Mouse (Mus musculus) heart, postnatal 14 days (tissue): ENCODE data around the gene Ifna16. TPM values are rescaled to one million over a fixed set of nuclear protein-coding genes. Genes with fewer than 3 reads are reported as not detected.
A peak's percentile ranks its signal among the peaks of the same experiment; 100 is the strongest.

Source experiments
- DNase-seq, 2 experiments: peaks; one replicate each; pipeline ENCODE4 v3.0.0; 2021 to 2022
- intact Hi-C: fragments of 180-260 bp; cut with DNase I; formaldehyde crosslinking; loops from one replicate; pipeline ENCODE4 v1.15.1; 2025
- total RNA-seq, 2 experiments: library from RNA; stranded (reverse); gene quantifications; 2 replicates each; pipeline ENCODE4 v1.2.3; 2021

Gene Ifna16
- total RNA-seq, 2 experiments from 2014 or later: not detected

DNA sequence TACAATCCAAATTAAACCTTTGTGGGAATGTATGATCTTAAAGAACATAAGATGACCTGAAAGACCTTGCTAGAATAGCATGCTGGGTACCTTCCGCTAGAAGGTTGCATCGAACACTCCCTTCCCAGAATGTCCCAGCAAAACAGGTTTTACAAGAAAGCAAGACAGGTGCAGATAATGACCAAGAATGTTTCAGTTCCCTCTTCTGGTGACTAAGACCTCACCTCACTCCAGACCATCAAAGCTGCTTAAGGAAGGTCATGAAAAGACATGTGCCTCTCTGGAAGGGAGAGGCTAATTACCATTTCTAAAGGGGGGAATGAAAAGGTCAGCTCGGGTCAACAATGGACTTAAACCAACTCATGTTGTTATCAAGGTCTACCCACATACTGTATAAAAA is 23.1 kb downstream of the Ifna16 start:
- intact Hi-C loops: no loop called here

DNA sequence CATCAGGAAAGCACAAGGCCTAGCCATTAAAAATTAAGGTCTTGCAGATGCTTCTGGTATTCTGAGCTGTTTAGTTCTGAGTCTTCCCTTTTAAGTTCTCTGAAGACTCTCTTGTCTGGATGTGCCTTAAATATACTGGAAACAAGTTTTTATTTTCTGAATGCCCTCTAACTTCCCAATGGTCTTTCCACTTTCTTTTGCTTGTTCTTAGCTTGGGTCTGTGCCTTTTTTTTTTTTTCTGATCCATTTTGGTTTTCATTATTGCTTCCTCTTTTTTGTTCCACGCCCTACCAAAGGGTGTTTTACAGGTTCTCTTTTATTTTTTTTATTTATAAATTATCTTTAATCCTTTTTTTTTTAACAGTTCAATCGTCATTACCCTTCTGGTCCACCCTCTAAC is 32.4 kb downstream of the Ifna16 start, which contains the start of gene Ifna13:
Gene Ifna13, minus strand, starts transcription at position 101 of the 400 bp plus-strand sequence.
- intact Hi-C loops: no loop called here

More for the DNA sequence above, 23.1 kb downstream of the Ifna16 start:
- DNase-seq: no peak

DNA sequence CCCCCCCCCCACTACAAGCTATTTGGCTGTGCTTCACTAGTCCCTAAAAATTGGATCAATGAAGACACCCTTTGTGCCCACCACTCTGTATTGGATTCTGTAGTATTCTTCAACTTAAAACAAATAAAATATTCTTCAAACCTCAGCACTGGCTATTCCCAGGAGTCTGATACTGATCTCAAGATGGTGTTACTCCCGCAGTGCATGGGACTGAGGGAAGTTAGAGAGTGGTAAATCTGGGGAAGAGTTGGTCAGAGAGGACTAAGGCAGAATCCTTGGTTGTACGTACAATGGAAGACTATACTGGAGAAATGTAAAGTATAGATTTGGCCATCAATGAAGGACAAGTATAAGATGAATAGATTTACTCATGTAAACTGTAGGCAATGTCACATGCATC is 34.2 kb downstream of the Ifna16 start:
- DNase-seq: no peak
- intact Hi-C loops: no loop called here

More for the DNA sequence above, 32.4 kb downstream of the Ifna16 start, which contains the start of gene Ifna13:
- DNase-seq: no peak

DNA sequence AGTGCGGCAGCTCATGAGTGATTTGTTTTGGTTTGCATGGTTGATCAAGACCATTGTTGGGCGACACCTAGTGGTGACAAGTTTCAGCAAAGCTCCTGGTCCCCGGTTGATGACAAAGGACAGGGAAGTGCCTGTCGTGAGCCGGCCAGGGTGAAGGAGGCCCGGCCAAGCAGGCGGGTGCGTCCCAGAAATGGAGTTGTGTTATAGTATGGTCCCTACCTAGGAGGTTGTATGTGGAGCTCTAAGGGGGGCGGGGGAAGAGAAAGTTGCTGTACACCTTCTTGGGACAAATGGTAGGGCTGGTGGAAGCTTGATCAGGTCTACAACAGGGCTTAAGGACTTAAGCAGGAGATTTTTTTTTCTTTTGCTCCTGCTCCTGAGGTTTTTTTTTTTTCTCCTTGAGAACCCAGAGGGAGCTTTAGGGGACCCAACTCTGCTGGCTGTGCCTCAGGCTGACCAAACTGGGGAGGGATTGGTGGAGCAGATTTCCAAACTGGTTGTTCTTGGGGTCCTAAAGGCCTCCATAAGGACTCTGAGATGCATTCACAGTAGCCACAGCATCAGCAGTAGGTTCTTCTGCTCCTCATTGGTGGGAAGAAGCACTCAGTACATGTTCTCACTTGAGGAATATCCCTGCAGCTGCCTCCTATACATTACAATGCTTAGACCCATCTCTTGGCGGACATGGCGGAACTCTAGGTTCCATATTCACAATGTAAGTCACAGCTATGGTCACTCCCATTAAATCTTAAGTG is 35.5 kb downstream of the Ifna16 start:
- peak; percentile 97 to 100 for DNase-seq
- intact Hi-C loops: no loop called here

DNA sequence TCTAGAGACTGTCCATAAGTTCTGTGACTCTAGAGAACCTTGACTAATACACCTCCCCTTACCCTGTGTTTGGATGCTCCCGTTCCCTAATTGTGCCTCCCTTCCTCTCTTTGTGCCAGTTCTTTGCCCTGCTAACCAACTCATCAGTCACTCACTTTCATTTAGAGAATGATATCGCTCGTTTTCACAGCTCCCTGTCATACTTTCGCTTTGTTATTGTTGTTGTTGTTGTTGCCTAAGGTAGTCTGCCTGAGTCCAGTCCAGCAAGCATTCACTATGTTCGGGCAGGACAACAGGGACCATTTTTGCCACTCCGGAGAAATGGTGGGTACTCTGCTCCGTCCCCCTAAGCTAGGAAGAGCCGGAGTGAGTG is 36.0 kb downstream of the Ifna16 start:
- DNase-seq: no peak
- intact Hi-C loops: no loop called here

DNA sequence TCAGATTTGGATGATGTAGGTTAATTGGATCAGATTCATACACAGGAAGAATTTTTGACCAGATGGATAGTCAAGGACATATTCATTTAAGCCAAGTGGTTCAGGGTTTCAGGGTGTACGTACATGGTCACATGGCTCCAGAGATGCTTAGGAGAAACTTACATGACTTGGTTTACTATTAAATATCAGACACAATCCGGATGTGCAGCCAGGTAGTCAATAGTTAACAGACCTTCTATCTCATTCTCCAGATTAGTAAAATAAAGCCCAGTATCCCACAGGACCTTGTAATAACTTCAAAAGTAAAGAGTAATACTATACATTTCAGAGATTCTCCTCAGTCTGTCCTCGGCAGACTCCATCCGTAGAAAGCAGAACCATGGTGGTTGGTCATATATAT is 42.4 kb downstream of the Ifna16 start, which contains the start of gene C87499:
Gene C87499, minus strand, starts transcription at position 101 of the 400 bp plus-strand sequence.
- intact Hi-C loops: no loop called here
- DNase-seq: no peak

Other genes with a start within 250 kb of the Ifna16 start
- 1 to 10 TPM; 5.3 to 5.8 TPM for gene Hacd4, start 238.0 kb downstream of the Ifna16 start, total RNA-seq
- not detected for gene Ifnb1, start 154.2 kb downstream of the Ifna16 start, total RNA-seq
- gene Ifna15, start 118.7 kb downstream of the Ifna16 start, total RNA-seq: not detected
- gene Ifna14, start 105.1 kb downstream of the Ifna16 start, total RNA-seq: not detected
- gene Ifna9, start 84.5 kb downstream of the Ifna16 start, total RNA-seq: not detected
- gene Ifna12, start 73.5 kb downstream of the Ifna16 start, total RNA-seq: not detected
- gene C87499, start 42.5 kb downstream of the Ifna16 start, total RNA-seq: not detected
- gene Ifna13, start 32.5 kb downstream of the Ifna16 start, total RNA-seq: not detected
- gene Ifna2, start 7.0 kb upstream of the Ifna16 start, total RNA-seq: not detected
- not detected for gene Ifnab, start 14.4 kb upstream of the Ifna16 start, total RNA-seq
- 1 to 10 TPM in 1 of 2 experiments, under 1 TPM in 1; 0.22 to 1.0 TPM for gene Gm26566, start 44.9 kb upstream of the Ifna16 start, total RNA-seq
- gene Klhl9, start 45.5 kb upstream of the Ifna16 start, total RNA-seq: 10 to 100 TPM; 73.9 to 75.5 TPM
- not detected for gene Gm13271, start 77.9 kb upstream of the Ifna16 start, total RNA-seq
- gene Gm13283, start 83.2 kb upstream of the Ifna16 start, total RNA-seq: not detected
- gene Gm13290, start 96.9 kb upstream of the Ifna16 start, total RNA-seq: not detected
- gene Gm13289, start 100.0 kb upstream of the Ifna16 start, total RNA-seq: not detected
- not detected for gene Gm13272, start 102.9 kb upstream of the Ifna16 start, total RNA-seq
- gene Ifnz, start 105.2 kb upstream of the Ifna16 start, total RNA-seq: not detected
- not detected for gene Gm13276, start 108.8 kb upstream of the Ifna16 start, total RNA-seq
- gene Gm13277, start 111.7 kb upstream of the Ifna16 start, total RNA-seq: not detected
- not detected for gene Gm13278, start 114.6 kb upstream of the Ifna16 start, total RNA-seq
- gene Gm13275, start 117.6 kb upstream of the Ifna16 start, total RNA-seq: not detected
- not detected for gene Gm13279, start 120.5 kb upstream of the Ifna16 start, total RNA-seq
- gene Gm13285, start 122.7 kb upstream of the Ifna16 start, total RNA-seq: under 1 TPM; 0.19 to 0.22 TPM
- gene Gm13287, start 126.3 kb upstream of the Ifna16 start, total RNA-seq: not detected
- gene Gm13288, start 128.6 kb upstream of the Ifna16 start, total RNA-seq: not detected
- gene Ifna7, start 139.3 kb upstream of the Ifna16 start, total RNA-seq: not detected
- gene Ifna11, start 143.0 kb upstream of the Ifna16 start, total RNA-seq: not detected
- gene Ifna6, start 150.5 kb upstream of the Ifna16 start, total RNA-seq: not detected
- gene Ifna5, start 158.6 kb upstream of the Ifna16 start, total RNA-seq: not detected
- not detected for gene Ifna4, start 164.9 kb upstream of the Ifna16 start, total RNA-seq
- not detected for gene Ifna1, start 173.2 kb upstream of the Ifna16 start, total RNA-seq
- gene Ifne, start 203.3 kb upstream of the Ifna16 start, total RNA-seq: not detected